Mouse (Mus musculus): ENCODE data around the gene Ppp1r13b. TPM values are rescaled to one million over a fixed set of nuclear protein-coding genes. Genes with fewer than 3 reads are reported as not detected.

Ppp1r13b gene
- total and polyA plus RNA-seq, 3 experiments, result 11.8 to 18.1 (median 18.0) TPM

DNA sequence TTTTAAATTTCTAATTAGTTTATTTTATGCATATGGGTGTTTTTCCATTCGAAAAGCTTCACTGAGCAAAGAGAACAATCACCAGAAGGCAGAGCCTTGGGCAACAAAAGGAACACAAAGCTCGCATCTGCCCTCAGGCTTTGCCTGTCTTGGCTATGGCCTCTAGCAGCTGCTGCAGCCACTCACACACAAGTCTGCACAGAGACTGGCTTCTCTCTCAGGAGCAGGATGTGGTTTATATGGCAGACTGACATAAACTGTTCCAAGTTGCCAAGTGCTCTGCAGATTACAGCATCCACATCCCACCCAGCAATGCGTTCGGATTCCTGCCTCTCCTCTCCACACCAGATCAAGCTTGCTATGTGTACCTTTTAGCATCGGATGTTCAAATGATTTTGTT is 56.2 kb downstream of the Ppp1r13b start:
- DNase-seq, result no peak
- Histone ChIP-seq H3K4me3 (no peak overlapping the region), H3K4me1 (ENCODE audit: control insufficient read depth, insufficient read depth, low read length) (peaks cover 5% of the 10 kb centered on the region), H3K27me3 (ENCODE audit: control insufficient read depth, insufficient read depth, low read length) (no peaks in the 10 kb centered on the region), H3K79me2 (replicated peaks; ENCODE audit: control insufficient read depth, insufficient read depth, low read length) (no peaks in the 10 kb centered on the region; the same call in 1 of the 2 replicates), H3K27ac (no peak overlapping the region), H3K36me3 (ENCODE audit: control insufficient read depth, insufficient read depth, low read length) (no peaks in the 10 kb centered on the region), H3K9ac (ENCODE audit: low read depth, low read length) (no peak overlapping the region)
- WGBS, result 63% methylated on average over 5 of the region's 5 CpGs
- intact Hi-C loops (cut with DNase I), result loop anchor here (5.0 kb wide), 1 partner anchor 109 kb away; no protein-coding TSS in a partner anchor
- TF ChIP-seq CTCF (IDR thresholded peaks at IDR 0.05), result no peak
- TF ChIP-seq EP300 (IDR thresholded peaks at IDR 0.05; ENCODE audit: insufficient read depth, low read depth, low read length), result no peak
- no peak for TF ChIP-seq POLR2A (IDR thresholded peaks at IDR 0.05; ENCODE audit: insufficient read depth, low read depth, low read length)

DNA sequence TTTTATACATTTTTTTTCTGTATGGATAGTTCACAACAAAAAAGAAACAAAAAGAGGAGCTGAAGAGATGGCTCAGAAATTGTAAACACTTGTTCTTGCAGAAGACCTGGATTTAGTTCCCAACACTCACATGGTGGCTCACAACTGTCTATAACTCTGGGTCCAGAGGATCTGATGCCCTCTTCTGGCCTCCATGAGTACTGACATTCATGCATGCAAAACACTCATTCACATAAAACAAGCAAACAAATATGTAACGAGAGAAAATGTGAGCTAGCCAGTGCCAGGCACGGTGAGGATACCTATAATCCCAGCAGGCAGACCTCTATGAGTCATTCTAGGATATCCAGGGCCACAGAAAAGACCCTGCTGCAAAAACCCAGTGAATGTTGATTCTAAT is 56.7 kb downstream of the Ppp1r13b start:
- Histone ChIP-seq H3K27ac (no peak overlapping the region), H3K27me3 (ENCODE audit: control insufficient read depth, insufficient read depth, low read length) (no peaks in the 10 kb centered on the region), H3K79me2 (replicated peaks; ENCODE audit: control insufficient read depth, insufficient read depth, low read length) (no peaks in the 10 kb centered on the region; the same call in 1 of the 2 replicates), H3K4me1 (ENCODE audit: control insufficient read depth, insufficient read depth, low read length) (peaks cover 5% of the 10 kb centered on the region), H3K4me3 (no peak overlapping the region), H3K9ac (ENCODE audit: low read depth, low read length) (no peak overlapping the region), H3K36me3 (ENCODE audit: control insufficient read depth, insufficient read depth, low read length) (no peaks in the 10 kb centered on the region)
- intact Hi-C loops (cut with DNase I), result loop anchor here (5.0 kb wide), 1 partner anchor 109 kb away; no protein-coding TSS in a partner anchor
- 69% methylated on average over 2 of the region's 2 CpGs for WGBS
- peak; percentile 60 for TF ChIP-seq CTCF (IDR thresholded peaks at IDR 0.05)
- TF ChIP-seq POLR2A (IDR thresholded peaks at IDR 0.05; ENCODE audit: insufficient read depth, low read depth, low read length), result no peak
- TF ChIP-seq EP300 (IDR thresholded peaks at IDR 0.05; ENCODE audit: insufficient read depth, low read depth, low read length), result no peak
- DNase-seq, result no peak

- H3K36me3 ChIP-seq (ENCODE audit: control insufficient read depth, insufficient read depth, low read length), result no peaks in the 10 kb centered on the region
- no peaks in the 10 kb centered on the region for H3K27me3 ChIP-seq (ENCODE audit: control insufficient read depth, insufficient read depth, low read length)
- peaks cover 3% of the 10 kb centered on the region for H3K4me1 ChIP-seq (ENCODE audit: control insufficient read depth, insufficient read depth, low read length)
- no peak for DNase-seq
- H3K27ac ChIP-seq, result 0 out of 2 replicates have a peak overlapping the region, but pooled peaks have one; percentile 17
- TF ChIP-seq CTCF (IDR thresholded peaks at IDR 0.05) (no peak), EP300 (IDR thresholded peaks at IDR 0.05; ENCODE audit: insufficient read depth, low read depth, low read length) (0 out of 2 replicates have a peak, but pooled peaks have one; percentile 2)
- H3K9ac ChIP-seq (ENCODE audit: low read depth, low read length), result no peak overlapping the region
- intact Hi-C loops (cut with DNase I), result no loop called here
- WGBS, result 39% methylated on average over 9 of the region's 9 CpGs
- H3K4me3 ChIP-seq, result no peak overlapping the region
- no peaks in the 10 kb centered on the region; the same call in 1 of the 2 replicates for H3K79me2 ChIP-seq (replicated peaks; ENCODE audit: control insufficient read depth, insufficient read depth, low read length)
These were observed 59.6 kb downstream of the Ppp1r13b start for GRCm38 (mm10) chr12:111848300-111848798.

DNA sequence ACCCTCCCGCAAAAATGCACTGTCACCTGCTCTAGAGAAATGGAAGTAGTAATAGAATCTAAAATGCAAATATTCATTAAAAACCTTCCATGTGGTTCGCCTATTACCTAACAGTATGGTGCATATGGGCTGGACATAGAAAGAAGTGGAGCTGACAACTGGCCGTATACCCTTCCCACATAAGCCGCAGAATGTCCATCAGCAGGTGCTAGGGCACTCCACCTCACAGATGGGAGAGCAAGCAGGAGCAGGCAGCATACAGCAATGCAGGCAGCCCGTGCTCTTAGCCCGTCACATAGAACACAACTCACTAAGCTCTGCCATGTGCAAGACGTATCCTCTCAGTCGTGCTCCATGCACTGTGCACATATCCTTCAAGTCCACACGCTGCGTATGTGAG is 61.1 kb downstream of the Ppp1r13b start:
- Histone ChIP-seq H3K4me1 (ENCODE audit: control insufficient read depth, insufficient read depth, low read length) (0 out of 2 replicates have a peak, but pooled peaks cover 1% of the 10 kb centered on the region), H3K9ac (ENCODE audit: low read depth, low read length) (no peak overlapping the region), H3K79me2 (replicated peaks; ENCODE audit: control insufficient read depth, insufficient read depth, low read length) (no peaks in the 10 kb centered on the region; the same call in 1 of the 2 replicates), H3K27ac (no peak overlapping the region), H3K36me3 (ENCODE audit: control insufficient read depth, insufficient read depth, low read length) (no peaks in the 10 kb centered on the region), H3K4me3 (no peak overlapping the region), H3K27me3 (ENCODE audit: control insufficient read depth, insufficient read depth, low read length) (no peaks in the 10 kb centered on the region)
- TF ChIP-seq POLR2A (IDR thresholded peaks at IDR 0.05; ENCODE audit: insufficient read depth, low read depth, low read length) (no peak), EP300 (IDR thresholded peaks at IDR 0.05; ENCODE audit: insufficient read depth, low read depth, low read length) (no peak), CTCF (IDR thresholded peaks at IDR 0.05) (no peak)
- intact Hi-C loops (cut with DNase I), result no loop called here
- WGBS, result 90% methylated on average over 10 of the region's 10 CpGs
- no peak for DNase-seq

GRCm38 (mm10) chr12:111845953-111846352 is 62.0 kb downstream of the Ppp1r13b start:
- 93% methylated on average over 4 of the region's 4 CpGs for WGBS
- no peak for DNase-seq
- H3K27me3 ChIP-seq (ENCODE audit: control insufficient read depth, insufficient read depth, low read length), result no peaks in the 10 kb centered on the region
- intact Hi-C loops (cut with DNase I), result no loop called here
- no peak overlapping the region for H3K27ac ChIP-seq
- 0 out of 2 replicates have a peak, but pooled peaks cover 1% of the 10 kb centered on the region for H3K4me1 ChIP-seq (ENCODE audit: control insufficient read depth, insufficient read depth, low read length)
- no peaks in the 10 kb centered on the region for H3K36me3 ChIP-seq (ENCODE audit: control insufficient read depth, insufficient read depth, low read length)
- no peak overlapping the region for H3K4me3 ChIP-seq
- no peaks in the 10 kb centered on the region for H3K79me2 ChIP-seq (replicated peaks; ENCODE audit: control insufficient read depth, insufficient read depth, low read length)
- H3K9ac ChIP-seq (ENCODE audit: low read depth, low read length), result no peak overlapping the region
- no peak for TF ChIP-seq EP300 (IDR thresholded peaks at IDR 0.05; ENCODE audit: insufficient read depth, low read depth, low read length)
- TF ChIP-seq POLR2A (IDR thresholded peaks at IDR 0.05; ENCODE audit: insufficient read depth, low read depth, low read length), result no peak
- TF ChIP-seq CTCF (IDR thresholded peaks at IDR 0.05), result no peak

DNA sequence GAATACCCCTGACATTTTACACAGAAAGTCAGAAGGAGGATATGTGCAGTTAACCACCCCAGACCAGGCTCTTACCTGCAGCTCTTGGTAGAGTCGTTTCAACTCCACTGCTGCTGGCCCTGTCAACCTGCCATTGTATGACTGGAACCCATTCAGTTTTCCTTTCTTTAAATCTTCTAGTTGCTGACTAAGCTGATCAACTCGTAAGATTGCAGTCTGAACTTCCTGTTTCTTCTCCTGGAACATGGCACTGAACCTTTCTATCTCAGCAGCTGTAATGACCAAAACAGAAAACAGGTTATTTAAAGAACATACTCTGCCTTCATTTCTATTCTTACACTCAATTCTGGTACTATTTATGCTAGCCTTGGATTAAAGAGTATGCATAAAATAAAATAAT is 64.4 kb downstream of the Ppp1r13b start:
- Histone ChIP-seq H3K27me3 (ENCODE audit: control insufficient read depth, insufficient read depth, low read length) (no peaks in the 10 kb centered on the region), H3K36me3 (ENCODE audit: control insufficient read depth, insufficient read depth, low read length) (no peaks in the 10 kb centered on the region), H3K79me2 (replicated peaks; ENCODE audit: control insufficient read depth, insufficient read depth, low read length) (no peaks in the 10 kb centered on the region), H3K4me1 (ENCODE audit: control insufficient read depth, insufficient read depth, low read length) (0 out of 2 replicates have a peak, but pooled peaks cover 1% of the 10 kb centered on the region), H3K4me3 (no peak overlapping the region), H3K9ac (ENCODE audit: low read depth, low read length) (no peak overlapping the region), H3K27ac (no peak overlapping the region)
- intact Hi-C loops (cut with DNase I), result no loop called here
- TF ChIP-seq POLR2A (IDR thresholded peaks at IDR 0.05; ENCODE audit: insufficient read depth, low read depth, low read length), result no peak
- WGBS, result 18% methylated on average over 2 of the region's 2 CpGs
- no peak for DNase-seq

Measured in heart, adult 2 months (tissue).